Mouse (Mus musculus) embryonic facial prominence, embryonic 13.5 days (tissue): ENCODE results near the gene Elmo1. TPM values are rescaled to one million over a fixed set of nuclear protein-coding genes. Genes with fewer than 3 reads are reported as not detected.

ENCODE experiments used
- ATAC-seq: fragments of 200-750 bp; cut with Nextera tagmentation; 2 replicates; pipeline ENCODE4 v1.8.0; 2017; ENCODE audit warnings: low read depth; ENCODE audit not compliant: insufficient number of reproducible peaks, insufficient read depth, low FRiP score, low TSS enrichment
- H3K27ac ChIP-seq: fragments of 300-500 bp; sonication (generic); 2 replicates; pipeline ENCODE4 v1.5.1; 2015; ENCODE audit warnings: moderate library complexity, mild to moderate bottlenecking, inconsistent platforms
- H3K27me3 ChIP-seq: fragments of 300-500 bp; sonication (generic); 2 replicates; pipeline ENCODE4 v1.6.1; 2015; ENCODE audit warnings: mild to moderate bottlenecking, inconsistent platforms
- H3K36me3 ChIP-seq: fragments of 300-500 bp; sonication (generic); 2 replicates; pipeline ENCODE4 v1.6.1; 2015; ENCODE audit warnings: mild to moderate bottlenecking, inconsistent platforms
- H3K4me1 ChIP-seq: fragments of 300-500 bp; sonication (generic); 2 replicates; pipeline ENCODE4 v1.6.1; 2015; ENCODE audit warnings: inconsistent platforms
- H3K4me2 ChIP-seq: fragments of 300-500 bp; sonication (generic); 2 replicates; pipeline ENCODE4 v1.6.1; 2015; ENCODE audit warnings: moderate library complexity, mild to moderate bottlenecking, inconsistent platforms
- H3K4me3 ChIP-seq: fragments of 300-500 bp; sonication (generic); 2 replicates; pipeline ENCODE4 v1.5.1; 2015; ENCODE audit warnings: mild to moderate bottlenecking, inconsistent platforms
- H3K9ac ChIP-seq: fragments of 300-500 bp; sonication (generic); 2 replicates; pipeline ENCODE4 v1.6.1; 2015; ENCODE audit warnings: mild to moderate bottlenecking, inconsistent platforms
- H3K9me3 ChIP-seq: fragments of 300-500 bp; sonication (generic); 2 replicates; pipeline ENCODE4 v1.6.1; 2016; ENCODE audit warnings: inconsistent platforms
- WGBS: fragments of 180-500 bp; shearing (Covaris S2); methylation state at CpG from one replicate; pipeline ENCODE4 v1.1.7; 2015; ENCODE audit warnings: mixed read lengths; 5-methylcytosine and 5-hydroxymethylcytosine counted together
- polyA plus RNA-seq: library from polyadenylated mRNA; unstranded; fragments of >200 nt; fragmentation: Nextera tagmentation; extraction: Ambion mirVana; gene quantifications from 2 replicates; pipeline ENCODE4 v1.2.1, GENCODE M21; 2015

Gene Elmo1
- polyA plus RNA-seq, 1 experiment from 2014 or later: 15.6 TPM

DNA sequence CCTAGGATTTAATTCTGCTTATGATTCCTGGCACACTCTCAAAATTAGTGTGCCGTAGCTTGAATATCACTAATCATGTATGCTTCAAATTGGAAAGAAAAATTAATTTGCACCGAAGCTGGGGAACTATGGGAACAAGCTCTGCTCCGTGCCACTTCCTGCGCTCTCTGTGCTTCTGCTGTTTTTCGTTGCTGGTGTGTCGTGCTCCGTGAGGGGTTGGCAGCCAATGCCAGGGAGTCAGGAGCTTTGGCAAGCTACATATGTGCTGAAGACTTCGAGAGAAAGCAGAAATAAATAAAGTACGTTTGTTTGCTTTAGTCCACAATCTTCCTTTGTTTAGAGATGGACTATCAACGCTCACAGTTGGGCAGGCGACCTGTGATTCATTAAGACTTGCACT, 225.7 kb downstream of the Elmo1 start:
- ATAC-seq: no peak
- H3K4me3 ChIP-seq: no peak overlapping the region
- no peaks in the 10 kb centered on the region for H3K9me3 ChIP-seq
- H3K27me3 ChIP-seq: no peaks in the 10 kb centered on the region
- no peaks in the 10 kb centered on the region for H3K36me3 ChIP-seq
- 79% methylated on average over 11 of the region's 11 CpGs for WGBS
- H3K4me1 ChIP-seq: no peaks in the 10 kb centered on the region
- H3K27ac ChIP-seq: no peak overlapping the region
- H3K9ac ChIP-seq: no peak overlapping the region
- no peak overlapping the region for H3K4me2 ChIP-seq

DNA sequence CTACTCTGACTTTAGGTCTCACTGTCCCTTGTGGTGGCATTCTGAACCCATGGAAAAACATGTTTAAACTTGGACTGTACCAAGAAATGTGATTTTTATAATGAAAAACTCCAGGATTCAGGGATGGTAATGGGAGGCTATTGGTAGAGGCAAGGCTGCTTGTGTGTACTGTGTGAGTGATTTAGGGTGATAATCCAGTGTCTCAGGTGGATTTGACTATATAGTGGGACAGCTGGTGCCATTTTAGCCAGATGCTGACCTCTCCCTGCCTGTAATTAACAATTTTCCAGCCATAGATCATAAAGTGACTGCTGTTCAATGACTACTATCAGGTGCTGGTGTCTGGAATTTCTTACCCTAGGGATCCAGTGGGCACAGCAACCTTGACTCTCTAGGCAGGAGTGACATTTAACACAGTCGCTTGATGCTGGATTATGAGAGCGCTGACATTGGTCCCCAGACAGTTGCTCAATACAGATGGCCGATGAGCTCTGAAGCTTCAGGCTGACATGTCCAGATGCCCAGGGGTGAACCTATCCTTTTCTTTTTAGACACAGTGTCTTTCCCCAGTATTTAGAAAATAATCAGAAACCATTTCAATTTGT, 228.3 kb downstream of the Elmo1 start:
- Histone ChIP-seq H3K4me3 (no peak overlapping the region), H3K36me3 (no peaks in the 10 kb centered on the region), H3K9ac (no peak overlapping the region), H3K27ac (no peak overlapping the region), H3K9me3 (no peaks in the 10 kb centered on the region), H3K27me3 (no peaks in the 10 kb centered on the region), H3K4me1 (no peaks in the 10 kb centered on the region), H3K4me2 (no peak overlapping the region)
- no peak for ATAC-seq
- 86% methylated on average over 3 of the region's 3 CpGs for WGBS

DNA sequence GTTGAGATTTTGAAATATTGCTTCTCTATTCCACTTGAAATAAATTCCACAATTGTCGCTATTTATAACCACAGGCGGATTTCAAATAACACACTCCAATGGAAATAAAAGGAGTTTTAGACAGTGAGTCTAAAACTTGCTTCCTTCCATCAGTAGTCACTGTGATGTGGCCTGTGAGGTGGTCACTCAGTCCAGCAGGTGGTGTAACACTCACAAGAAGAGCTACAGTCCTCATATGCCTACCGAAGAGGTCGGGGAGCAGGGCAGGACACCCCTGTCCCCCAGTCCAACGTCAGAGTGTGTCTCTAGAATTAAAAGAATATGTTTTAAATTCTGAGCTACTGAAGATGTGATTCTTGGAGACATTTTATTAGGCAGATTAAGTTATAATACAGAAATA, 229.8 kb downstream of the Elmo1 start:
- WGBS: 84% methylated on average over 5 of the region's 5 CpGs
- no peak overlapping the region for H3K4me3 ChIP-seq
- no peak overlapping the region for H3K4me2 ChIP-seq
- no peak overlapping the region for H3K9ac ChIP-seq
- no peak for ATAC-seq
- H3K9me3 ChIP-seq: no peaks in the 10 kb centered on the region
- no peaks in the 10 kb centered on the region for H3K36me3 ChIP-seq
- no peaks in the 10 kb centered on the region for H3K4me1 ChIP-seq
- H3K27ac ChIP-seq: no peak overlapping the region
- H3K27me3 ChIP-seq: no peaks in the 10 kb centered on the region

DNA sequence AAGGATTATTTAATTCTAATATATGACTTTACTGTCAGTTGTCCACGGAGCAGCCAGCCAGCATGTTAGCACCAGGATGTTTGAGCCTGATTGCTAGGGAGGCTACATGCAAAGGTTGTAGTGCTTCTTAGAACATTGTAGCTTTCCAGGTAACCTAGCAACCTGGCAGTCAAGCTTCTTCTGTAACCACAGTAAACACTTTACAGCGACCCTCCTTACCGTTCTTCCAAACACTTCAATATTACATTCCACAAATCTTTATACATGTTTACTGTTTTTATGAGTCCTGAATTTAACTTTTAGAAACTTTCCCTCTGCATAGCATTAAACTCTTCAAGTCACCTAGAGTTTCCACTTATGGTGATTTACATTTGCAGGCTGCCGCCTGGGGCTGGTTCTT, 233.1 kb downstream of the Elmo1 start:
- 78% methylated on average over 4 of the region's 4 CpGs for WGBS
- no peak overlapping the region for H3K27ac ChIP-seq
- ATAC-seq: no peak
- no peaks in the 10 kb centered on the region for H3K9me3 ChIP-seq
- peaks cover 8% of the 10 kb centered on the region; the same call in 1 of the 2 replicates for H3K4me1 ChIP-seq
- H3K9ac ChIP-seq: no peak overlapping the region
- no peaks in the 10 kb centered on the region for H3K27me3 ChIP-seq
- no peak overlapping the region for H3K4me2 ChIP-seq
- no peaks in the 10 kb centered on the region for H3K36me3 ChIP-seq
- no peak overlapping the region for H3K4me3 ChIP-seq

DNA sequence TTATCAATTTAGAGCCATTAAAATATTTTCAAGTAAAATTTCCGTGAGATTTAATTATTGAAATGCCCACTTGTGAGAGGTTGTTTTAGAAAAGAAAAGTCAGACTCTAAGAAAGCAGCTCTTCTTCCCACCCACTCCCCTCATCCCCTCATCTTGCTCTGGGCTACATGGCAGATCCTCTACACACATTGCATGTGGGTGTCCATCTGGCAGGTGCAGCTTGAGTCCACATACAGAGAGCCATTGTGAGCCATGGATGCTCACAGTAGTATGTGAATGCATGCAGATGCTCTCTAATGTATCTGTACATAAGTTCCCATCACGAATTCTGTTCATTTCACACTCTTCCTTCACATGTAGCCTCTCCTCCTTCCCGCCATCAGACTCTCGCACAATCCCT, 236.7 kb downstream of the Elmo1 start:
- no peak overlapping the region for H3K9ac ChIP-seq
- WGBS: 87% methylated on average over 4 of the region's 4 CpGs
- no peak overlapping the region for H3K4me3 ChIP-seq

DNA sequence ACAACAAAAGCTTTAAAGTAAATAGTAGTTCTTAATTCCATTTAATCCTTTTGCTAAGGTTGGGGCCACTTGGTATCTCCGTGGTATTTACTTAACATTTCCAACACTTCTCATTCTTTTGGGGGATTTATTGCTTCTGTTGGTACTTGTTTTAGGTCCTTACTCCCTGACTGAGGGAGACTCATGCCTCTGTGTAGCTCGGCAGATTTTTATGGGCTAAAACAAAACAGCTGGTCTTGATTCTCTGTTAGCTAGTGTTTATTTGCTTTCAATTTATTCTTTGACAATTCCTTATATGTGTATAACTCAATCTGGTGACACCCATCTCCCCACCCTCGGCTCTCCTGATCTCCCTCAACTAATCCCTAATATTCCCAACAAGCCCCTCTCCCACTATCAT, 237.6 kb downstream of the Elmo1 start:
- Histone ChIP-seq H3K36me3 (no peaks in the 10 kb centered on the region), H3K9me3 (no peaks in the 10 kb centered on the region), H3K27me3 (no peaks in the 10 kb centered on the region), H3K4me3 (no peak overlapping the region), H3K4me1 (peaks cover 8% of the 10 kb centered on the region; the same call in 1 of the 2 replicates), H3K4me2 (no peak overlapping the region), H3K9ac (no peak overlapping the region), H3K27ac (no peak overlapping the region)
- 37% methylated on average over 3 of the region's 3 CpGs for WGBS
- no peak for ATAC-seq

More for the DNA sequence above, 236.7 kb downstream of the Elmo1 start:
- Histone ChIP-seq H3K27ac (no peak overlapping the region), H3K9me3 (no peaks in the 10 kb centered on the region), H3K4me2 (no peak overlapping the region), H3K36me3 (no peaks in the 10 kb centered on the region), H3K4me1 (peaks cover 8% of the 10 kb centered on the region; the same call in 1 of the 2 replicates), H3K27me3 (no peaks in the 10 kb centered on the region)
- no peak for ATAC-seq

DNA sequence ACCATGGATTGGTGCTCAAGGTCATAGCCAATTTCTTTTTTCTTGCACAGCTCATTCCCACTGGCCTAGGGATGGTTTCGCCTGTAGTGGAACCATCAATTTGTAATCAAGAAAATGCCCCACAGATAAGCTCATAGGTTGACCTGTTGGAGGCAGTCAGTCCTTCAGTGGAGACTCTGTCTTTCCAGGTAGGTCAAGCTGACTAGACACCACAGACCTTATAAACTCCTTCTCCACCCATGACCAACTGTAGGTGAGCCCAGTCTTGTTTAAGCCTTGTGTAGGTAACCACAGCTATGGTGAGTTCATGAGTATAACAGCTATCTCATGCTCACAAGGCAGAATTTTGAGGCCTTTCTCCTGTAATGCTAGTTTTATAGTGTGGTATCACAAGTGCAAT, 238.3 kb downstream of the Elmo1 start:
- H3K27ac ChIP-seq: no peak overlapping the region
- no peaks in the 10 kb centered on the region for H3K36me3 ChIP-seq
- H3K9me3 ChIP-seq: no peaks in the 10 kb centered on the region
- H3K4me2 ChIP-seq: no peak overlapping the region
- no peak overlapping the region for H3K4me3 ChIP-seq
- peaks cover 8% of the 10 kb centered on the region; the same call in 1 of the 2 replicates for H3K4me1 ChIP-seq
- H3K27me3 ChIP-seq: no peaks in the 10 kb centered on the region
- no peak overlapping the region for H3K9ac ChIP-seq
- no peak for ATAC-seq
- 97% methylated on average over 1 of the region's 1 CpGs for WGBS

DNA sequence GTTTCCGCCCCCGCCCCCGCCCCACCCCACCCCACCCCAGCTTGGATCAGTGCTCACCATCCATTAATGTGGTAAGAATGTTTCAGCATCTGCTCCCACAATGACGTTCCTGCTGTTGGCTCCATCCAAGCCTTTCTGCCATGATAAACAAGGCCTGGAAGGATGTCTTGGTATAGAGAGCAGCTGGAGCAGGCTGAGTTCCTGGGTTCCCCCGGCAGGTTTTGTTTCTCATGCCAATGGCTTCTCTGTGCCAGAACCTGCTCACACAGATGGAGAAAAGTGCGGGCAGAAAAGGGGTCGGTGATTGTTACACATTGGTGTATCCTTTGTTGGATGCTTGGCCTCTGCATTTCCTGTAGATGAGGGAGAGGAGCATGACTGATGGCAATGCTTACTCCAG, 240.6 kb downstream of the Elmo1 start:
- H3K4me3 ChIP-seq: no peak overlapping the region
- no peak for ATAC-seq
- H3K4me2 ChIP-seq: no peak overlapping the region
- H3K27ac ChIP-seq: no peak overlapping the region
- H3K27me3 ChIP-seq: no peaks in the 10 kb centered on the region
- no peaks in the 10 kb centered on the region for H3K9me3 ChIP-seq
- WGBS: 84% methylated on average over 7 of the region's 7 CpGs
- no peaks in the 10 kb centered on the region for H3K36me3 ChIP-seq
- no peak overlapping the region for H3K9ac ChIP-seq
- peaks cover 8% of the 10 kb centered on the region; the same call in 1 of the 2 replicates for H3K4me1 ChIP-seq

DNA sequence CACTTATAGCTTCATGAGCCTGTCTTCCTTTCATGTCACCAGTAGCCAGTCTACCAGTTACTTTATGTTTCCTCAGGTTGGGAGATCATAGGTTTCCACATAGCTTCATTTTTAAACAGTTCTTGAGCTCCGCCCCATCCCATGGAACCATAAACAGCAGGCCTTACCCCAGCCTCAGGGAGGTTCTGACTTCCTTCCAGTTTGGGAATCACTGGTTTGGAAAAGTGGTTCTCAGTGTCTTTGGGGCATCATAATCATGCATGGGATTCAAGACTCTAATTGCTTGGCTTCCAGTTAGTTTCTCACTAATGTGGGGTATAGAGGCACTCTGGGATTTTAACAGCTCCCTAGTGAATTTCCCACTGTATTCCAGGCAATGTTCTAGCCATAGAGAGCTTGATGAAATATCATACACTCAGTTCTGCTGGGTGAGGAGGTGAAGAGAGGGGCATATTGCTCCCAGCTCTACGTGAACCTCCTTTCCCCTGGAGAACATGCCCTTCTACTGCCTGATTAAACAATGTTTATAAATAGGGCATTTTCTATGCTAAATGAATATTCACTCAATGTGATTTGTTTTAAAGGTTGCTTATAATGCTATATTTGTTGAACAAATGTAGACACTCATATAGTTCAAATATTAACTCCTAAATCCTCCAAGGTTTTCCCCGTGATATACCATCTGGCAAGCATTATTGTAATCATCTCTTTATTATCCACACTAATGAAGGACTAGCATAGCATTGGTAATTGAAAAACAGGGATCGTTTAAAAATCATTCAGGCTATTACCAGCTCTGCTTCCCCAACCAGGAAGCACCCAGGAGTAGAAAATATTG, 244.9 kb downstream of the Elmo1 start:
- Histone ChIP-seq H3K4me3 (no peak overlapping the region), H3K27me3 (no peaks in the 10 kb centered on the region), H3K9me3 (no peaks in the 10 kb centered on the region), H3K4me1 (no peaks in the 10 kb centered on the region), H3K4me2 (no peak overlapping the region), H3K9ac (no peak overlapping the region), H3K27ac (no peak overlapping the region), H3K36me3 (no peaks in the 10 kb centered on the region)
- WGBS: 67% methylated on average over 4 of the region's 4 CpGs
- ATAC-seq: no peak

DNA sequence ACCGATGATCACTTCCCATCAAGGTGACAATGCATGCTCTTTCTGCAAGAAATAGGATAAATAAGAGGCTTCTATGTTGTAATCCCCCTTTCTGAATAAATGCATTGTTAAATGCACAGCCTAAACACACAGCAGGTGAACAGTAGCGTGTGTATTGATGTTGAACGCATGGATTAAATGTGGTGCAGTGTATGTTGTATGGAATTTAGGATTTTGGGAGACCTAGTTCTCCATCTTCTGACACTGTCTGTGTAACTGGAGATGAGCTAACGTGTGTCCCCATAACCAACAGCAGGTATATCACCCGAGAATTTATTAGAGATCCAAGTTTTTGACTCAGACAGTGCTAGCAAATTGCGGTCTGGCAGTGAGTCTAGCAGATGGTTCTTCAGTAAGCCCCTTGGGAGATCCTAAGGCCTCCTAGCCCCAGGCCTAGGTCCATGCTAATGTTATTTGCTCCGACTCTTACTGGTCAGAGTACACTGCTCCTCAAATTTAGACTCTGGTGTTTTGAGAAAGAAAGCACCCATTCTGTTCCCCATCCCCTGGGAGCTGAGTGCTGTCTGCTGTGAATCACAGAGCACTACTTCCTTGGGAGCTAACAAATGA, 245.6 kb downstream of the Elmo1 start:
- WGBS: 78% methylated on average over 7 of the region's 7 CpGs
- Histone ChIP-seq H3K4me2 (no peak overlapping the region), H3K4me3 (no peak overlapping the region), H3K9me3 (no peaks in the 10 kb centered on the region), H3K4me1 (no peaks in the 10 kb centered on the region), H3K9ac (no peak overlapping the region), H3K27me3 (no peaks in the 10 kb centered on the region), H3K36me3 (no peaks in the 10 kb centered on the region), H3K27ac (no peak overlapping the region)
- no peak for ATAC-seq

DNA sequence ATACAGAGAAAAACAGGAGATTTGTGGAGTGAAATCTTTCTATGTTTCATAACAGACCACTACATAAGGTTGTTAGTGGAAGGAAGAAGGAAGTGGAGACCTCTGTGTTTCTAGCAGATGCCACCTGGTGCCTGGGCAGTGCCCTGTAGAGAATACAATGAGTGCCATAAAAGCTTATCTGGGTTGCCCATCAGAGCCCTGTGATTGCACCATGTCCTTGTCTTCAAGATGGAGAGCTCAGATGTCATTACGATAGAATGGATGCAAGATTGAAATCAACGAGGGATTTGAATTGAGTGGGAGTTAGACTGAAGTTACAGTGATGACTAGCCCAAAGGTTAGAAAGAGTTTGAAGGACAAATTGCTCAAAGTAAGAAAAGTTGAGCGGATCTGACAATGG, 252.5 kb downstream of the Elmo1 start:
- H3K4me2 ChIP-seq: no peak overlapping the region
- H3K27me3 ChIP-seq: no peaks in the 10 kb centered on the region
- 83% methylated on average over 3 of the region's 3 CpGs for WGBS
- H3K9me3 ChIP-seq: no peaks in the 10 kb centered on the region
- H3K4me1 ChIP-seq: no peaks in the 10 kb centered on the region
- no peak overlapping the region for H3K9ac ChIP-seq
- H3K27ac ChIP-seq: no peak overlapping the region
- no peaks in the 10 kb centered on the region for H3K36me3 ChIP-seq
- no peak for ATAC-seq
- H3K4me3 ChIP-seq: no peak overlapping the region

DNA sequence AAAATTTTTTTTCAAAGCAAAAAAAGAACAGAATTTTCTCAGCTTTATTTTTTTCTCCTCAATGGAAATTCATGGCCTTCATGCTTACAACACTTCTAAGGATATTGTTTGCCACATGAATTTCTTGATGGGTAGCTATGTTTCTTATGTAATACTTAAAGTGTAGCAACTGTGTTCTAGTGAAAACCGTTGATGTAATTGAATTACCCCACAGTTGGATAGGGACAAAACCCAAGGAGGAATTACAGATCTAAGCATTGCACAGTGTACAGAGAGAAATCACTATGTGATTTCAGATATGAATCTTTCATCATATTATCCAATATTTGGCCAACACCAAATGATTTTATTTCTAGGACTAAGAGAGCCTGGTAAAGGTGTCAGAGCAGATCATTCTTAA, 259.4 kb downstream of the Elmo1 start:
- Histone ChIP-seq H3K4me2 (no peak overlapping the region), H3K4me1 (no peaks in the 10 kb centered on the region), H3K4me3 (no peak overlapping the region), H3K27me3 (no peaks in the 10 kb centered on the region), H3K9ac (no peak overlapping the region), H3K9me3 (no peaks in the 10 kb centered on the region), H3K36me3 (no peaks in the 10 kb centered on the region), H3K27ac (no peak overlapping the region)
- ATAC-seq: no peak
- WGBS: 72% methylated on average over 1 of the region's 1 CpGs
